Mouse (Mus musculus) liver, embryonic 14.5 days (tissue): ENCODE results near the gene Arg1. TPM values are rescaled to one million over a fixed set of nuclear protein-coding genes. Genes with fewer than 3 reads are reported as not detected.

Source experiments
- ATAC-seq: fragments of 200-750 bp; cut with Nextera tagmentation; 2 replicates; pipeline ENCODE4 v1.8.0; 2017; ENCODE audit warnings: moderate number of reproducible peaks, mild to moderate bottlenecking, moderate library complexity; ENCODE audit not compliant: insufficient read depth
- DNase-seq, 3 experiments: peaks; one replicate each; pipeline ENCODE4 v3.0.0-alpha.2; 2012 to 2013; ENCODE audit warnings: low read depth in 3 of 3, low spot score in 3 of 3
- H3K27ac ChIP-seq: fragments of 300-500 bp; sonication (generic); 2 replicates; pipeline ENCODE4 v1.5.1; 2014; ENCODE audit warnings: moderate library complexity, mild to moderate bottlenecking, control low read depth, inconsistent platforms
- H3K27me3 ChIP-seq: fragments of 300-500 bp; sonication (generic); 2 replicates; pipeline ENCODE4 v1.6.1; 2014; ENCODE audit warnings: mild to moderate bottlenecking, low read length, moderate library complexity; ENCODE audit not compliant: control insufficient read depth, insufficient read depth
- H3K36me3 ChIP-seq: fragments of 300-500 bp; sonication (generic); replicated peaks from 2 replicates; pipeline ENCODE4 v1.6.1; 2014; ENCODE audit warnings: low read depth; ENCODE audit not compliant: control insufficient read depth, insufficient read depth
- H3K4me1 ChIP-seq, 2 experiments: fragments of 200-500 bp in 1 of 2; fragments of 300-500 bp in 1 of 2; sonication (generic) in 1 of 2; replicated peaks; 2 replicates each; pipeline ENCODE4 v1.6.1; 2012 to 2014; ENCODE audit warnings: antibody characterized with exemption in 1 of 2, inconsistent platforms in 1 of 2, low read length in 1 of 2; ENCODE audit not compliant: control insufficient read depth in 2 of 2, insufficient read depth in 2 of 2
- H3K4me2 ChIP-seq: fragments of 300-500 bp; sonication (generic); 2 replicates; pipeline ENCODE4 v1.6.1; 2014; ENCODE audit warnings: low read depth, mild to moderate bottlenecking, control low read depth, moderate library complexity
- H3K4me3 ChIP-seq, 2 experiments: fragments of 200-500 bp in 1 of 2; fragments of 300-500 bp in 1 of 2; sonication (generic) in 1 of 2; 2 replicates each; pipeline ENCODE4 v1.5.1; 2012 to 2014; ENCODE audit warnings: low read depth in 2 of 2, low read length in 2 of 2, mild to moderate bottlenecking in 2 of 2, control low read depth in 1 of 2, inconsistent platforms in 1 of 2, moderate library complexity in 1 of 2; ENCODE audit not compliant: insufficient read depth in 1 of 2
- H3K9ac ChIP-seq: fragments of 300-500 bp; sonication (generic); replicated peaks from 2 replicates; pipeline ENCODE4 v1.6.1; 2014; ENCODE audit warnings: mild to moderate bottlenecking, control low read depth, moderate library complexity
- H3K9me3 ChIP-seq: fragments of 300-500 bp; sonication (generic); 2 replicates; pipeline ENCODE4 v1.6.1; 2016; ENCODE audit warnings: low read length, mixed read lengths; ENCODE audit not compliant: control insufficient read depth
- CTCF ChIP-seq: IDR thresholded peaks from 2 replicates; pipeline ENCODE4 v1.5.1; 2016; ENCODE audit warnings: antibody characterized with exemption, low read depth, control low read depth
- EP300 ChIP-seq: IDR thresholded peaks from 2 replicates; pipeline ENCODE4 v1.6.1; 2016; ENCODE audit warnings: antibody characterized with exemption, low read depth
- WGBS: fragments of 180-500 bp; shearing (Covaris S2); extraction: QIAGEN DNeasy Blood & Tissue Kit; methylation state at CpG from one replicate; pipeline ENCODE4 v1.1.7; 2014; ENCODE audit not compliant: insufficient replicate concordance; 5-methylcytosine and 5-hydroxymethylcytosine counted together
- polyA plus RNA-seq, 2 experiments: library from polyadenylated mRNA; depleted of rRNA in 1 of 2; stranded (reverse) in 1 of 2; unstranded in 1 of 2; fragments of >200 nt; fragmentation: Nextera tagmentation in 1 of 2; extraction: Ambion mirVana in 1 of 2; gene quantifications; 2 replicates each; pipeline versions ENCODE4 v1.2.1 to v1.2.3; 2012 to 2014

Arg1 gene
- polyA plus RNA-seq, 2 experiments, result 7.9 to 25.2 TPM

GRCm38 (mm10) chr10:24915486-24915885, 11.8 kb downstream of the Arg1 start:
- WGBS, result 85% methylated on average over 6 of the region's 6 CpGs
- Histone ChIP-seq H3K4me1 (no peaks in the 10 kb centered on the region), H3K9me3 (no peaks in the 10 kb centered on the region), H3K9ac (no peak overlapping the region), H3K27ac (no peak overlapping the region), H3K4me3 (no peak overlapping the region), H3K36me3 (peaks cover 19% of the 10 kb centered on the region), H3K27me3 (no peaks in the 10 kb centered on the region), H3K4me2 (no peak overlapping the region)
- no peak for ATAC-seq
- TF ChIP-seq CTCF (no peak), EP300 (no peak)
- no peak for DNase-seq

- Histone ChIP-seq H3K4me1 (no peaks in the 10 kb centered on the region), H3K27ac (no peak overlapping the region), H3K4me3 (no peak overlapping the region), H3K27me3 (no peaks in the 10 kb centered on the region), H3K9ac (no peak overlapping the region), H3K4me2 (no peak overlapping the region), H3K9me3 (no peaks in the 10 kb centered on the region), H3K36me3 (peaks cover 25% of the 10 kb centered on the region)
- WGBS, result 91% methylated on average over 14 of the region's 14 CpGs
- no peak for TF ChIP-seq CTCF
- no peak for TF ChIP-seq EP300
- DNase-seq (no peak), ATAC-seq (no peak)
Measured at GRCm38 (mm10) chr10:24912576-24912975, 14.7 kb downstream of the Arg1 start.

- WGBS, result 67% methylated on average over 8 of the region's 8 CpGs
- ATAC-seq (no peak), DNase-seq (no peak)
- Histone ChIP-seq H3K27me3 (no peaks in the 10 kb centered on the region), H3K36me3 (peaks cover 25% of the 10 kb centered on the region), H3K27ac (no peak overlapping the region), H3K4me1 (no peaks in the 10 kb centered on the region), H3K9ac (no peak overlapping the region), H3K4me2 (no peak overlapping the region), H3K4me3 (no peak overlapping the region), H3K9me3 (no peaks in the 10 kb centered on the region)
- TF ChIP-seq EP300, result no peak
- no peak for TF ChIP-seq CTCF
Measured at GRCm38 (mm10) chr10:24911199-24911598, 16.1 kb downstream of the Arg1 start.

- Histone ChIP-seq H3K4me2 (no peak overlapping the region), H3K36me3 (peaks cover 40% of the 10 kb centered on the region), H3K27me3 (no peaks in the 10 kb centered on the region), H3K27ac (no peak overlapping the region), H3K4me1 (no peaks in the 10 kb centered on the region), H3K4me3 (no peak overlapping the region), H3K9me3 (no peaks in the 10 kb centered on the region), H3K9ac (no peak overlapping the region)
- 71% methylated on average over 10 of the region's 10 CpGs for WGBS
- ATAC-seq (no peak), DNase-seq (no peak)
- TF ChIP-seq CTCF (no peak), EP300 (no peak)
Measured at GRCm38 (mm10) chr10:24905627-24906026, 21.7 kb downstream of the Arg1 start.

GRCm38 (mm10) chr10:24895927-24896326, 31.4 kb downstream of the Arg1 start:
- Histone ChIP-seq H3K9ac (no peak overlapping the region), H3K9me3 (no peaks in the 10 kb centered on the region), H3K4me2 (no peak overlapping the region), H3K4me1 (no peaks in the 10 kb centered on the region), H3K36me3 (peaks cover 42% of the 10 kb centered on the region), H3K27me3 (no peaks in the 10 kb centered on the region), H3K27ac (no peak overlapping the region), H3K4me3 (no peak overlapping the region)
- peak; percentile 43 for TF ChIP-seq CTCF
- no peak for TF ChIP-seq EP300
- ATAC-seq (no peak), DNase-seq (no peak)
- 86% methylated on average over 8 of the region's 8 CpGs for WGBS

- no peak for ATAC-seq
- H3K4me1 ChIP-seq, result no peaks in the 10 kb centered on the region
- no peaks in the 10 kb centered on the region for H3K27me3 ChIP-seq
- 89% methylated on average over 7 of the region's 7 CpGs for WGBS
- TF ChIP-seq EP300, result no peak
- TF ChIP-seq CTCF, result no peak
- no peak overlapping the region for H3K4me3 ChIP-seq
- peaks cover 36% of the 10 kb centered on the region for H3K36me3 ChIP-seq
- H3K4me2 ChIP-seq, result no peak overlapping the region
- no peaks in the 10 kb centered on the region for H3K9me3 ChIP-seq
- no peak overlapping the region for H3K27ac ChIP-seq
- DNase-seq, result no peak
- no peak overlapping the region for H3K9ac ChIP-seq
Measured at GRCm38 (mm10) chr10:24888343-24888742, 38.9 kb downstream of the Arg1 start.
